ENCODE assay signal across 15 mouse cellular contexts in genomic region chr3:79129044-79129600, GRCm38 (mm10).
DNase-seq lines count a peak whose midpoint lies in the region; ATAC-seq and TF ChIP-seq lines count a peak whose summit lies in the region.
"Had no signal": no experiment of that assay in that cellular context is flagged by ENCODE, and none has a peak within 500 bp of the region (broad histone marks: within the 10 kb centered on the region; RNA-seq: fewer than 3 reads in every experiment).

No protein-coding gene starts in this region.

- no peak overlapping the region for H3K9ac ChIP-seq in forebrain, embryonic 16.5 days (replicated peaks; ENCODE audit: low read depth, low read length)
- H3K9ac ChIP-seq: limb, embryonic 12.5 days had no signal

- H3K36me3 ChIP-seq in forebrain, embryonic 16.5 days (ENCODE audit: control insufficient read depth, insufficient read depth), result no peaks in the 10 kb centered on the region
- H3K36me3 ChIP-seq: limb, embryonic 12.5 days had no signal

- H3K27me3 ChIP-seq in forebrain, embryonic 16.5 days (replicated peaks; ENCODE audit: control insufficient read depth, insufficient read depth, low read length), result no peaks in the 10 kb centered on the region
- H3K27me3 ChIP-seq: limb, embryonic 12.5 days; megakaryocyte, embryonic 14.5 days had no signal

- WGBS in forebrain, embryonic 16.5 days, result 39% methylated on average over 6 of the region's 6 CpGs

- peak; percentile 37; the same call in 1 of the 2 replicates for ATAC-seq in forebrain, embryonic 16.5 days

- H3K9me3 ChIP-seq in forebrain, embryonic 16.5 days (ENCODE audit: control insufficient read depth, low read length), result no peaks in the 10 kb centered on the region
- H3K9me3 ChIP-seq: limb, embryonic 12.5 days had no signal

- no peak overlapping the region for H3K4me3 ChIP-seq in layer of hippocampus, adult 2 months
- H3K4me3 ChIP-seq in forebrain, embryonic 16.5 days (replicated peaks; ENCODE audit: low read length), result no peak overlapping the region
- H3K4me3 ChIP-seq: limb, embryonic 12.5 days; megakaryocyte, embryonic 14.5 days had no signal

- H3K4me1 ChIP-seq in forebrain, embryonic 16.5 days (replicated peaks; ENCODE audit: control insufficient read depth, insufficient read depth, low read length), result peaks cover 5% of the 10 kb centered on the region; the same call in 1 of the 2 replicates
- H3K4me1 ChIP-seq: limb, embryonic 12.5 days had no signal

- no peak overlapping the region for H3K4me2 ChIP-seq in forebrain, embryonic 16.5 days (ENCODE audit: low read length)
- H3K4me2 ChIP-seq: limb, embryonic 12.5 days had no signal

- H3K27ac ChIP-seq in layer of hippocampus, adult 2 months, result peak overlapping the region; percentile 51; the same call in 1 of the 2 replicates
- no peak overlapping the region for H3K27ac ChIP-seq in forebrain, embryonic 16.5 days (ENCODE audit: low read length)
- H3K27ac ChIP-seq: limb, embryonic 12.5 days; stomach, postnatal 0 days had no signal

- TF ChIP-seq CTCF in layer of hippocampus, adult 2 months (conservative IDR thresholded peaks at IDR 0.05), result no peak

- DNase-seq in embryo, embryonic 10 days (ENCODE audit: low spot score), result peak; percentile 18
- DNase-seq in embryo, embryonic 9.5 days (ENCODE audit: extremely low spot score), result no peak
- no peak for DNase-seq in layer of hippocampus, adult 2 months (ENCODE audit: low spot score in 2 of 2)
- no peak for DNase-seq in layer of hippocampus, adult 18-20 months (ENCODE audit: low spot score in 2 of 2)
- peak; percentile 69 for DNase-seq in NIH3T3 (ENCODE audit: low read depth)
- DNase-seq in frontal cortex, postnatal 10 days (ENCODE audit: low spot score in 2 of 2), result no peak
- DNase-seq in cerebellum, postnatal 36 days, result no peak
- DNase-seq: B cell, adult 2 months; gastrocnemius, postnatal 25 days; kidney, postnatal 14 days; right cerebral cortex, adult 18-20 months had no signal

Comparison
In these comparisons a context has a peak if more than half of its experiments do, and no peak if none do; other contexts are left out.
1. DNase-seq: peak in embryo, embryonic 10 days (single experiment) and NIH3T3 (single experiment); none in embryo, embryonic 9.5 days (single experiment), layer of hippocampus, adult 2 months (0 of 2), layer of hippocampus, adult 18-20 months (0 of 2), frontal cortex, postnatal 10 days (0 of 2) and cerebellum, postnatal 36 days (0 of 2).